Mouse (Mus musculus): ENCODE data around the gene Stat2. TPM values are rescaled to one million over a fixed set of nuclear protein-coding genes. Genes with fewer than 3 reads are reported as not detected.

Gene Stat2
- 20.4 and 20.9 TPM in 2 replicates for polyA plus RNA-seq (2015; fragmentation: Nextera tagmentation; extraction: Ambion mirVana)

- H3K4me1 ChIP-seq (ENCODE audit: control insufficient read depth, insufficient read depth, low read length) = peaks cover 3% of the 10 kb centered on the region; the same call in 1 of the 2 replicates
- H3K4me2 ChIP-seq (ENCODE audit: low read length) = peak within 1 kb of the TSS; percentile 74
- H3K9ac ChIP-seq (ENCODE audit: low read depth, low read length) = peak within 1 kb of the TSS; percentile 76
- H3K4me3 ChIP-seq (ENCODE audit: low read depth, low read length) = peak within 1 kb of the TSS; percentile 61
- H3K36me3 ChIP-seq (ENCODE audit: control insufficient read depth, insufficient read depth, low read length) = no peaks in the 10 kb centered on the region
- H3K9me3 ChIP-seq (replicated peaks; ENCODE audit: control insufficient read depth, low read length, poor library complexity, severe bottlenecking) = no peaks in the 10 kb centered on the region
- no peaks in the 10 kb centered on the region for H3K27me3 ChIP-seq (ENCODE audit: control insufficient read depth, insufficient read depth, low read depth, low read length)
- WGBS = under 1% methylated on average over 43 of the region's 43 CpGs
- H3K27ac ChIP-seq (ENCODE audit: low read length) = peak within 1 kb of the TSS; percentile 79
- ATAC-seq = peak; percentile 99
Measured at GRCm38 (mm10) chr10:128270287-128270841, at the start of gene Stat2. Gene Stat2, plus strand, starts transcription at chr10:128270559.

GRCm38 (mm10) chr10:128221533-128222286 lies 48.6 kb upstream of the Stat2 start:
- no peak overlapping the region for H3K9ac ChIP-seq (ENCODE audit: low read depth, low read length)
- no peaks in the 10 kb centered on the region for H3K9me3 ChIP-seq (replicated peaks; ENCODE audit: control insufficient read depth, low read length, poor library complexity, severe bottlenecking)
- H3K4me1 ChIP-seq (ENCODE audit: control insufficient read depth, insufficient read depth, low read length) = no peaks in the 10 kb centered on the region
- ATAC-seq = no peak
- no peaks in the 10 kb centered on the region for H3K27me3 ChIP-seq (ENCODE audit: control insufficient read depth, insufficient read depth, low read depth, low read length)
- WGBS = 65% methylated on average over 16 of the region's 16 CpGs
- no peak overlapping the region for H3K4me2 ChIP-seq (ENCODE audit: low read length)
- H3K27ac ChIP-seq (ENCODE audit: low read length) = no peak overlapping the region
- no peak overlapping the region for H3K4me3 ChIP-seq (ENCODE audit: low read depth, low read length)
- no peaks in the 10 kb centered on the region for H3K36me3 ChIP-seq (ENCODE audit: control insufficient read depth, insufficient read depth, low read length)

- Histone ChIP-seq H3K27ac (ENCODE audit: low read length) (no peak overlapping the region), H3K9ac (ENCODE audit: low read depth, low read length) (no peak overlapping the region), H3K36me3 (ENCODE audit: control insufficient read depth, insufficient read depth, low read length) (no peaks in the 10 kb centered on the region), H3K27me3 (ENCODE audit: control insufficient read depth, insufficient read depth, low read depth, low read length) (no peaks in the 10 kb centered on the region), H3K4me3 (ENCODE audit: low read depth, low read length) (no peak overlapping the region), H3K4me2 (ENCODE audit: low read length) (no peak overlapping the region), H3K4me1 (ENCODE audit: control insufficient read depth, insufficient read depth, low read length) (no peaks in the 10 kb centered on the region), H3K9me3 (replicated peaks; ENCODE audit: control insufficient read depth, low read length, poor library complexity, severe bottlenecking) (no peaks in the 10 kb centered on the region)
- WGBS = 42% methylated on average over 5 of the region's 5 CpGs
- ATAC-seq = no peak
Measured at GRCm38 (mm10) chr10:128225064-128225463, 45.3 kb upstream of the Stat2 start.

- Histone ChIP-seq H3K4me3 (ENCODE audit: low read depth, low read length) (no peak within 1 kb of the TSS), H3K9ac (ENCODE audit: low read depth, low read length) (no peak within 1 kb of the TSS), H3K4me2 (ENCODE audit: low read length) (no peak within 1 kb of the TSS), H3K9me3 (replicated peaks; ENCODE audit: control insufficient read depth, low read length, poor library complexity, severe bottlenecking) (no peaks in the 10 kb centered on the region), H3K27ac (ENCODE audit: low read length) (no peak within 1 kb of the TSS), H3K27me3 (ENCODE audit: control insufficient read depth, insufficient read depth, low read depth, low read length) (no peaks in the 10 kb centered on the region), H3K36me3 (ENCODE audit: control insufficient read depth, insufficient read depth, low read length) (no peaks in the 10 kb centered on the region), H3K4me1 (ENCODE audit: control insufficient read depth, insufficient read depth, low read length) (no peaks in the 10 kb centered on the region)
- WGBS = 34% methylated on average over 4 of the region's 4 CpGs
- ATAC-seq = no peak
Measured at GRCm38 (mm10) chr10:128225538-128225937, 44.8 kb upstream of the Stat2 start, which contains the start of gene Mip. Gene Mip, plus strand, starts transcription at chr10:128225838.

GRCm38 (mm10) chr10:128227592-128227991 lies 42.8 kb upstream of the Stat2 start:
- Histone ChIP-seq H3K4me1 (ENCODE audit: control insufficient read depth, insufficient read depth, low read length) (peaks cover 6% of the 10 kb centered on the region), H3K9me3 (replicated peaks; ENCODE audit: control insufficient read depth, low read length, poor library complexity, severe bottlenecking) (no peaks in the 10 kb centered on the region), H3K9ac (ENCODE audit: low read depth, low read length) (no peak overlapping the region), H3K36me3 (ENCODE audit: control insufficient read depth, insufficient read depth, low read length) (no peaks in the 10 kb centered on the region), H3K27ac (ENCODE audit: low read length) (no peak overlapping the region), H3K4me3 (ENCODE audit: low read depth, low read length) (no peak overlapping the region), H3K27me3 (ENCODE audit: control insufficient read depth, insufficient read depth, low read depth, low read length) (no peaks in the 10 kb centered on the region), H3K4me2 (ENCODE audit: low read length) (no peak overlapping the region)
- 87% methylated on average over 9 of the region's 9 CpGs for WGBS
- no peak for ATAC-seq

- H3K27ac ChIP-seq (ENCODE audit: low read length) = no peak overlapping the region
Measured at GRCm38 (mm10) chr10:128228009-128228408, 42.4 kb upstream of the Stat2 start.

GRCm38 (mm10) chr10:128230582-128230981 lies 39.8 kb upstream of the Stat2 start:
- H3K9ac ChIP-seq (ENCODE audit: low read depth, low read length) = no peak overlapping the region
- no peak overlapping the region for H3K4me3 ChIP-seq (ENCODE audit: low read depth, low read length)
- ATAC-seq = no peak
- WGBS = 84% methylated on average over 12 of the region's 12 CpGs
- H3K36me3 ChIP-seq (ENCODE audit: control insufficient read depth, insufficient read depth, low read length) = no peaks in the 10 kb centered on the region
- no peak overlapping the region for H3K4me2 ChIP-seq (ENCODE audit: low read length)
- peaks cover 9% of the 10 kb centered on the region for H3K4me1 ChIP-seq (ENCODE audit: control insufficient read depth, insufficient read depth, low read length)
- no peak overlapping the region for H3K27ac ChIP-seq (ENCODE audit: low read length)
- no peaks in the 10 kb centered on the region for H3K27me3 ChIP-seq (ENCODE audit: control insufficient read depth, insufficient read depth, low read depth, low read length)
- no peaks in the 10 kb centered on the region for H3K9me3 ChIP-seq (replicated peaks; ENCODE audit: control insufficient read depth, low read length, poor library complexity, severe bottlenecking)

More at GRCm38 (mm10) chr10:128228009-128228408, 42.4 kb upstream of the Stat2 start:
- no peaks in the 10 kb centered on the region for H3K27me3 ChIP-seq (ENCODE audit: control insufficient read depth, insufficient read depth, low read depth, low read length)
- ATAC-seq = no peak
- no peaks in the 10 kb centered on the region for H3K36me3 ChIP-seq (ENCODE audit: control insufficient read depth, insufficient read depth, low read length)
- no peaks in the 10 kb centered on the region for H3K9me3 ChIP-seq (replicated peaks; ENCODE audit: control insufficient read depth, low read length, poor library complexity, severe bottlenecking)
- peaks cover 9% of the 10 kb centered on the region for H3K4me1 ChIP-seq (ENCODE audit: control insufficient read depth, insufficient read depth, low read length)
- H3K4me3 ChIP-seq (ENCODE audit: low read depth, low read length) = no peak overlapping the region
- 91% methylated on average over 8 of the region's 8 CpGs for WGBS
- no peak overlapping the region for H3K9ac ChIP-seq (ENCODE audit: low read depth, low read length)
- H3K4me2 ChIP-seq (ENCODE audit: low read length) = no peak overlapping the region

GRCm38 (mm10) chr10:128231146-128231545 lies 39.2 kb upstream of the Stat2 start:
- H3K9me3 ChIP-seq (replicated peaks; ENCODE audit: control insufficient read depth, low read length, poor library complexity, severe bottlenecking) = no peaks in the 10 kb centered on the region
- peak overlapping the region; percentile 84; the same call in 1 of the 2 replicates for H3K9ac ChIP-seq (ENCODE audit: low read depth, low read length)
- no peaks in the 10 kb centered on the region for H3K27me3 ChIP-seq (ENCODE audit: control insufficient read depth, insufficient read depth, low read depth, low read length)
- no peak for ATAC-seq
- H3K27ac ChIP-seq (ENCODE audit: low read length) = no peak overlapping the region
- no peaks in the 10 kb centered on the region for H3K36me3 ChIP-seq (ENCODE audit: control insufficient read depth, insufficient read depth, low read length)
- H3K4me3 ChIP-seq (ENCODE audit: low read depth, low read length) = peak overlapping the region; percentile 74
- H3K4me1 ChIP-seq (ENCODE audit: control insufficient read depth, insufficient read depth, low read length) = peaks cover 9% of the 10 kb centered on the region
- peak overlapping the region; percentile 73 for H3K4me2 ChIP-seq (ENCODE audit: low read length)
- 17% methylated on average over 5 of the region's 5 CpGs for WGBS
